Mouse (Mus musculus) C2C12 (cell line): ENCODE measurements at regions not wholly inside any gene's neighbourhood (a gene's known extent, or its start where the extent isn't known, plus 50 kb on each side); places are given as distances from the start of the nearest gene placed in this dataset.

Experiments
- CEBPB ChIP-seq: IDR thresholded peaks from one replicate; pipeline ENCODE4 v1.6.1; 2011; ENCODE audit warnings: low read depth, mild to moderate bottlenecking, control low read depth, moderate library complexity
- CTCF ChIP-seq: IDR thresholded peaks from one replicate; pipeline ENCODE4 v1.5.1; 2011; ENCODE audit not compliant: control insufficient read depth, insufficient read depth, insufficient read length
- FOSL1 ChIP-seq: IDR thresholded peaks from one replicate; pipeline ENCODE4 v1.8.0; 2011; ENCODE audit warnings: mild to moderate bottlenecking, low read length; ENCODE audit not compliant: poor library complexity, insufficient read depth, severe bottlenecking
- MAX ChIP-seq: IDR thresholded peaks from one replicate; pipeline ENCODE4 v1.6.1; 2011; ENCODE audit warnings: mild to moderate bottlenecking, control low read depth
- MYOD1 ChIP-seq: IDR thresholded peaks from one replicate; pipeline ENCODE4 v1.6.1; 2011; ENCODE audit warnings: low read depth; ENCODE audit not compliant: control insufficient read depth, insufficient read length
- MYOG ChIP-seq: IDR thresholded peaks from one replicate; pipeline ENCODE4 v1.6.1; 2011; ENCODE audit not compliant: control insufficient read depth, insufficient read length; ENCODE audit errors: extremely low read depth
- USF1 ChIP-seq: IDR thresholded peaks from one replicate; pipeline ENCODE4 v1.6.1; 2011; ENCODE audit warnings: low read depth, mild to moderate bottlenecking, control low read depth, moderate library complexity

DNA sequence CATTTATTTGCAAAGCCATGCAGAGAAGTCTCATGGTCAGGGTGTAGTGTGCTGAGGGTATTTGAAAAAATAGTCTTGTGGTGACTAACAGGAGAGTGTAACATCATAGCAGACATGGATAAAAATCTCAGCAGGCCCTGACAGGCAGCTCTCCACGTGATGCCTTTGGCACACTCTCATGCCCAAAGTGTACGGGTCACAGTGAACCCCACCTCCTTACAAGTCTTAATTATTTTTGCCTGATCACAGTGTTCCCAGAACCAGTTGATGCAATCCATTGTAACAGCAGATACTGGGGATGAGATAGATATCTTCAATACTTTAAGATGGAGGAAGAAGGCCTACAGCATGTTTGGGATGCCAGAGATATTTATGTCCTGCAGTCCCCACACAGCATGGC lies 314.5 kb downstream of the Irx1 start:
- TF ChIP-seq CTCF: no peak
- no peak for TF ChIP-seq CEBPB
- no peak for TF ChIP-seq MAX
- no peak for TF ChIP-seq MYOG
- TF ChIP-seq MYOD1: no peak
- TF ChIP-seq USF1: no peak
- TF ChIP-seq FOSL1: no peak
